8 mouse cellular contexts compared by ENCODE assay signal in genomic region chr9:45739702-45740583, GRCm38 (mm10).
DNase-seq lines count a peak whose midpoint lies in the region; ATAC-seq and TF ChIP-seq lines count a peak whose summit lies in the region.

No protein-coding gene starts in this region.

- no peak for TF ChIP-seq RAD21 in MEL (IDR thresholded peaks at IDR 0.05; ENCODE audit: low read depth, low read length)

- no peaks in the 10 kb centered on the region for H3K79me2 ChIP-seq in MEL (ENCODE audit: control insufficient read depth, insufficient read depth, low read length, poor library complexity)

- WGBS in midbrain, embryonic 13.5 days = 64% methylated on average over 17 of the region's 17 CpGs

- H3K4me3 ChIP-seq in MEL (ENCODE audit: control insufficient read depth in 1 of 2, insufficient read depth in 1 of 2, low read depth in 2 of 2, low read length in 2 of 2) = no peak overlapping the region
- H3K4me3 ChIP-seq in midbrain, embryonic 13.5 days (replicated peaks) = no peak overlapping the region

- no peak overlapping the region for H3K9ac ChIP-seq in MEL (ENCODE audit: control insufficient read depth, low read depth, low read length, poor library complexity, severe bottlenecking)
- H3K9ac ChIP-seq in midbrain, embryonic 13.5 days (replicated peaks) = no peak overlapping the region

- no peak for TF ChIP-seq CTCF in MEL (IDR thresholded peaks at IDR 0.05 in 2 of 3, conservative IDR thresholded peaks at IDR 0.05 in 1 of 3; ENCODE audit: control insufficient read depth in 1 of 3, insufficient read depth in 1 of 3, low read depth in 2 of 3, low read length in 3 of 3, poor library complexity in 1 of 3, severe bottlenecking in 1 of 3)

- intact Hi-C loops in heart, postnatal 36 days (cut with DNase I) = no loop called here

- peak; percentile 60; the same call in 1 of the 2 replicates for ATAC-seq in midbrain, embryonic 13.5 days

- no peak for TF ChIP-seq EP300 in MEL (IDR thresholded peaks at IDR 0.05; ENCODE audit: low read depth in 1 of 2, low read length in 2 of 2)

- no peak for TF ChIP-seq POLR2A in MEL (IDR thresholded peaks at IDR 0.05; ENCODE audit: control insufficient read depth in 1 of 2, insufficient read depth in 1 of 2, low read depth in 1 of 2, low read length in 2 of 2, poor library complexity in 1 of 2)

- H3K4me2 ChIP-seq in midbrain, embryonic 13.5 days (replicated peaks) = 0 out of 2 replicates have a peak overlapping the region, but pooled peaks have one; percentile 5

- no peaks in the 10 kb centered on the region; a peak in 1 of 4 replicates for H3K27me3 ChIP-seq in MEL (ENCODE audit: control insufficient read depth in 1 of 2, insufficient read depth in 2 of 2, low read length in 2 of 2)
- H3K27me3 ChIP-seq in midbrain, embryonic 13.5 days = 0 out of 2 replicates have a peak, but pooled peaks cover 11% of the 10 kb centered on the region

- H3K27ac ChIP-seq in MEL (ENCODE audit: control insufficient read depth, low read depth, low read length) = no peak overlapping the region
- peak overlapping the region; percentile 87 for H3K27ac ChIP-seq in midbrain, embryonic 13.5 days

- H3K9me3 ChIP-seq in MEL (replicated peaks; ENCODE audit: insufficient read depth, low read length) = no peaks in the 10 kb centered on the region
- H3K9me3 ChIP-seq in midbrain, embryonic 13.5 days = no peaks in the 10 kb centered on the region

- peak; percentile 23 for DNase-seq in embryo, embryonic 11 days
- no peak for DNase-seq in embryo, embryonic 10 days (ENCODE audit: low spot score)
- peak; percentile 11 for DNase-seq in MEL (ENCODE audit: low read depth, low spot score)
- peak; percentile 53 to 57 for DNase-seq in cerebellum, postnatal 36 days
- peak; percentile 31 to 54 for DNase-seq in heart, postnatal 36 days
- no peak for DNase-seq in right cerebral cortex, adult 18-20 months
- no peak for DNase-seq in spleen, adult 18-20 months

- peaks cover 0 to 11% of the 10 kb centered on the region in 2 experiments; a peak in 1 of 4 replicates for H3K4me1 ChIP-seq in MEL (ENCODE audit: control insufficient read depth in 1 of 2, insufficient read depth in 2 of 2, low read length in 2 of 2)
- peaks cover 27% of the 10 kb centered on the region for H3K4me1 ChIP-seq in midbrain, embryonic 13.5 days (replicated peaks)

- peaks cover 0 to 5% of the 10 kb centered on the region in 2 experiments; a peak in 1 of 4 replicates for H3K36me3 ChIP-seq in MEL (ENCODE audit: control insufficient read depth in 1 of 2, insufficient read depth in 2 of 2, low read length in 2 of 2)
- no peaks in the 10 kb centered on the region for H3K36me3 ChIP-seq in midbrain, embryonic 13.5 days

TF ChIP-seq in MEL, 35 proteins besides CTCF, POLR2A, EP300 and RAD21:
- no peak for TF ChIP-seq UBTF (IDR thresholded peaks at IDR 0.05; ENCODE audit: borderline replicate concordance, insufficient read depth, low read depth, low read length)
- no peak for TF ChIP-seq TBP (IDR thresholded peaks at IDR 0.05; ENCODE audit: low read depth, low read length)
- TF ChIP-seq GATA1 (IDR thresholded peaks at IDR 0.05; ENCODE audit: low read depth, low read length) = 0 out of 2 replicates have a peak, but pooled peaks have one; percentile 17

Comparison
In these comparisons a context has a peak if more than half of its experiments do, and no peak if none do; other contexts are left out.
1. DNase-seq: peak in embryo, embryonic 11 days (single experiment), MEL (single experiment), cerebellum, postnatal 36 days (2 of 2) and heart, postnatal 36 days (2 of 2); none in embryo, embryonic 10 days (single experiment), right cerebral cortex, adult 18-20 months (single experiment) and spleen, adult 18-20 months (0 of 2).